8 mouse cellular contexts compared by ENCODE assay signal in genomic region chr19:45749243-45750043, GRCm38 (mm10). TPM values are rescaled to one million over a fixed set of nuclear protein-coding genes. Genes with fewer than 3 reads are reported as not detected.
DNase-seq lines count a peak whose midpoint lies in the region; ATAC-seq lines count a peak whose summit lies in the region.

Npm3 (minus strand) TSS chr19:45749591.

- H3K9ac ChIP-seq in hindbrain, embryonic 12.5 days: peak within 1 kb of the TSS; percentile 89

- DNase-seq in NIH3T3 (ENCODE audit: low read depth): peak; percentile 94
- DNase-seq in cerebellum, adult 9-11 months: peak; percentile 69
- peak; percentile 62 to 78 for DNase-seq in frontal cortex, postnatal 10 days (ENCODE audit: low spot score in 2 of 2)
- peak; percentile 75 for DNase-seq in layer of hippocampus, postnatal 14 days (ENCODE audit: low spot score in 2 of 2)
- DNase-seq in lung, postnatal 25 days (ENCODE audit: low spot score): peak; percentile 80
- peak; percentile 89 for DNase-seq in retina, embryonic 14.5 days (ENCODE audit: low spot score)
- DNase-seq in thymus, postnatal 4 days: peak; percentile 95

- H3K9me3 ChIP-seq in hindbrain, embryonic 12.5 days (replicated peaks): no peaks in the 10 kb centered on the region

- peaks cover 39% of the 10 kb centered on the region for H3K27me3 ChIP-seq in hindbrain, embryonic 12.5 days

- WGBS in hindbrain, embryonic 12.5 days: under 1% methylated on average over 52 of the region's 60 CpGs

- ATAC-seq in hindbrain, embryonic 12.5 days (ENCODE audit: low FRiP score): peak; percentile 74

- H3K4me3 ChIP-seq in hindbrain, embryonic 12.5 days: peak within 1 kb of the TSS; percentile 91

- H3K4me1 ChIP-seq in hindbrain, embryonic 12.5 days: peaks cover 29% of the 10 kb centered on the region

- peaks cover 27% of the 10 kb centered on the region for H3K36me3 ChIP-seq in hindbrain, embryonic 12.5 days

- peak within 1 kb of the TSS; percentile 95 for H3K4me2 ChIP-seq in hindbrain, embryonic 12.5 days (replicated peaks)

- H3K27ac ChIP-seq in hindbrain, embryonic 12.5 days: no peak within 1 kb of the TSS

RNA-seq across cellular contexts. Expression of gene Npm3, which starts in this region (rescaled TPM):
- 6.7 and 7.6 TPM in 2 replicates for polyA plus RNA-seq in hindbrain, embryonic 12.5 days (2016; fragmentation: Nextera tagmentation; extraction: Ambion mirVana)
- total RNA-seq in layer of hippocampus, postnatal 14 days (2021): 10 to 100 TPM; 11.9 to 12.9 TPM
